Mouse (Mus musculus) myocyte (in vitro differentiated cells): ENCODE results near the gene Reep6. TPM values are rescaled to one million over a fixed set of nuclear protein-coding genes. Genes with fewer than 3 reads are reported as not detected.

ENCODE experiments used
- H3K27me3 ChIP-seq: one replicate; pipeline ENCODE4 v1.6.1; 2011; ENCODE audit not compliant: control insufficient read depth, insufficient read depth, insufficient read length
- H3K36me3 ChIP-seq: one replicate; pipeline ENCODE4 v1.6.1; 2011; ENCODE audit not compliant: control insufficient read depth, insufficient read depth
- H3K4me2 ChIP-seq: one replicate; pipeline ENCODE4 v1.6.1; 2011; ENCODE audit warnings: low read depth, control low read depth
- H3K4me3 ChIP-seq: one replicate; pipeline ENCODE4 v1.5.1; 2011; ENCODE audit warnings: mild to moderate bottlenecking, control low read depth, moderate library complexity
- H3K79me2 ChIP-seq: one replicate; pipeline ENCODE4 v1.6.1; 2011; ENCODE audit not compliant: control insufficient read depth, insufficient read depth
- H3ac ChIP-seq: one replicate; pipeline ENCODE4 v1.6.1; 2011; ENCODE audit not compliant: control insufficient read depth, insufficient read length
- CEBPB ChIP-seq: IDR thresholded peaks from 2 replicates; pipeline ENCODE4 v1.6.1; 2011; ENCODE audit warnings: mild to moderate bottlenecking, moderate library complexity; ENCODE audit not compliant: poor library complexity, insufficient read depth, severe bottlenecking
- E2F4 ChIP-seq: IDR thresholded peaks from one replicate; pipeline ENCODE4 v1.6.1; 2011; ENCODE audit warnings: mild to moderate bottlenecking, control low read depth, moderate library complexity; ENCODE audit not compliant: insufficient read depth
- MAX ChIP-seq: IDR thresholded peaks from one replicate; pipeline ENCODE4 v1.6.1; 2011; ENCODE audit warnings: low read depth, mild to moderate bottlenecking, control low read depth
- MYOD1 ChIP-seq, 3 experiments: IDR thresholded peaks; one replicate each; pipeline ENCODE4 v1.6.1; 2011; ENCODE audit warnings: control low read depth in 2 of 3, low read depth in 2 of 3, mild to moderate bottlenecking in 2 of 3, moderate library complexity in 1 of 3; ENCODE audit not compliant: insufficient read length in 2 of 3, control insufficient read depth in 1 of 3
- MYOG ChIP-seq, 3 experiments: IDR thresholded peaks; one replicate each; pipeline ENCODE4 v1.6.1; 2011; ENCODE audit warnings: control low read depth in 2 of 3, low read depth in 2 of 3, mild to moderate bottlenecking in 2 of 3; ENCODE audit not compliant: insufficient read length in 2 of 3, control insufficient read depth in 1 of 3, insufficient read depth in 1 of 3
- POLR2A ChIP-seq: IDR thresholded peaks from one replicate; pipeline ENCODE4 v1.6.1; 2011; ENCODE audit warnings: low read depth, mild to moderate bottlenecking, control low read depth, moderate library complexity; ENCODE audit not compliant: insufficient read length
- POLR2AphosphoS2 ChIP-seq: IDR thresholded peaks from one replicate; pipeline ENCODE4 v1.6.1; 2011; ENCODE audit warnings: low read depth, control low read depth; ENCODE audit not compliant: insufficient read length
- REST ChIP-seq: IDR thresholded peaks from one replicate; pipeline ENCODE4 v1.6.1; 2011; ENCODE audit warnings: mild to moderate bottlenecking, control low read depth, moderate library complexity; ENCODE audit not compliant: insufficient read depth, insufficient read length
- SRF ChIP-seq: IDR thresholded peaks from one replicate; pipeline ENCODE4 v1.6.1; 2011; ENCODE audit warnings: low read depth; ENCODE audit not compliant: control insufficient read depth, insufficient read length
- TCF12 ChIP-seq: IDR thresholded peaks from one replicate; pipeline ENCODE4 v1.6.1; 2011; ENCODE audit warnings: mild to moderate bottlenecking, control low read depth; ENCODE audit not compliant: poor library complexity, insufficient read depth, severe bottlenecking
- TCF3 ChIP-seq: IDR thresholded peaks from one replicate; pipeline ENCODE4 v1.6.1; 2011; ENCODE audit warnings: low read depth, control low read depth; ENCODE audit not compliant: insufficient read length
- USF1 ChIP-seq: IDR thresholded peaks from one replicate; pipeline ENCODE4 v1.6.1; 2011; ENCODE audit warnings: low read depth, mild to moderate bottlenecking, control low read depth, moderate library complexity
- polyA plus RNA-seq: library from polyadenylated mRNA; unstranded; fragments of >200 nt; fragmentation: generic; extraction: Trizol; gene quantifications from one replicate; pipeline ENCODE4 v1.2.1, GENCODE M21; 2012; ENCODE audit warnings: missing spikeins

Reep6 gene
- polyA plus RNA-seq, 1 experiment, result 25.7 TPM

DNA sequence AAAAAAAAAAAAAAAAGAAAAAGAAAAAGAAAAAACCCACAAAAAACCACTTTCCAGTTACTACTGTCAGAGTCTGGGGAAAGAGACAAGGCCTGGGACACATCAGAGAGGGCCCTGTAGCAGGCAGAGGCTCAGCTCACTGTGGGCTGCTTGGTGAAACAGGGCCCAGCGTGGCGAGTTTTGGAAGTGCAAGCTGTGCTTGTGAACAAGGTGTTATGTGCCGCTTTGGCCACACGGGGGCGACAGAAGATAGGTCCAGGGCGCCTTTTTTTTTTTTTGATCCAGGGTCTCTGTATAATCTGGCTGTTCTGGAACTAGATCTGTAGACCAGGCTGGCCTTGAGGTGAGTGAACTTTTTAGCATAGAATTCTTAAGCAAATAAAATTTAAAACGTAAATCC is 46.4 kb downstream of the Reep6 start:
- Histone ChIP-seq H3K4me2 (no peak overlapping the region), H3K4me3 (no peak overlapping the region), H3ac (no peak overlapping the region), H3K36me3 (peaks cover 4% of the 10 kb centered on the region), H3K27me3 (no peaks in the 10 kb centered on the region), H3K79me2 (no peaks in the 10 kb centered on the region)
- TF ChIP-seq MYOG (IDR thresholded peaks at IDR 0.05; ENCODE audit: control insufficient read depth in 1 of 3, insufficient read depth in 1 of 3, insufficient read length in 2 of 3, low read depth in 2 of 3), result no peak
- TF ChIP-seq TCF12, result no peak
- TF ChIP-seq USF1, result no peak
- TF ChIP-seq E2F4, result no peak
- no peak for TF ChIP-seq SRF
- TF ChIP-seq MAX, result no peak
- no peak for TF ChIP-seq CEBPB
- no peak for TF ChIP-seq POLR2AphosphoS2
- TF ChIP-seq MYOD1 (IDR thresholded peaks at IDR 0.05; ENCODE audit: control insufficient read depth in 1 of 3, insufficient read length in 2 of 3, low read depth in 2 of 3), result no peak
- no peak for TF ChIP-seq POLR2A
- TF ChIP-seq REST, result no peak
- no peak for TF ChIP-seq TCF3

- no peak overlapping the region for H3K4me3 ChIP-seq
- TF ChIP-seq REST (no peak), MYOD1 (IDR thresholded peaks at IDR 0.05; ENCODE audit: control insufficient read depth in 1 of 3, insufficient read length in 2 of 3, low read depth in 2 of 3) (no peak), TCF3 (no peak), MYOG (IDR thresholded peaks at IDR 0.05; ENCODE audit: control insufficient read depth in 1 of 3, insufficient read depth in 1 of 3, insufficient read length in 2 of 3, low read depth in 2 of 3) (no peak), MAX (no peak), TCF12 (no peak), CEBPB (no peak), POLR2AphosphoS2 (no peak), SRF (no peak), POLR2A (no peak), E2F4 (no peak), USF1 (no peak)
- peaks cover 7% of the 10 kb centered on the region for H3K79me2 ChIP-seq
- H3K27me3 ChIP-seq, result no peaks in the 10 kb centered on the region
- H3ac ChIP-seq, result no peak overlapping the region
- H3K4me2 ChIP-seq, result no peak overlapping the region
- peaks cover 4% of the 10 kb centered on the region for H3K36me3 ChIP-seq
Measured at GRCm38 (mm10) chr10:80377716-80378115, 48.0 kb downstream of the Reep6 start.

GRCm38 (mm10) chr10:80382641-80383365 is 53.0 kb downstream of the Reep6 start:
- Histone ChIP-seq H3K79me2 (peaks cover 51% of the 10 kb centered on the region), H3K36me3 (peaks cover 4% of the 10 kb centered on the region), H3K4me2 (no peak overlapping the region), H3K4me3 (no peak overlapping the region), H3ac (no peak overlapping the region), H3K27me3 (no peaks in the 10 kb centered on the region)
- TF ChIP-seq USF1 (no peak), POLR2A (no peak), E2F4 (no peak), SRF (no peak), CEBPB (no peak), TCF12 (no peak), REST (no peak), MYOG (IDR thresholded peaks at IDR 0.05; ENCODE audit: control insufficient read depth in 1 of 3, insufficient read depth in 1 of 3, insufficient read length in 2 of 3, low read depth in 2 of 3) (no peak), TCF3 (no peak), POLR2AphosphoS2 (no peak), MYOD1 (IDR thresholded peaks at IDR 0.05; ENCODE audit: control insufficient read depth in 1 of 3, insufficient read length in 2 of 3, low read depth in 2 of 3) (no peak), MAX (no peak)

GRCm38 (mm10) chr10:80383431-80383830 is 53.7 kb downstream of the Reep6 start:
- Histone ChIP-seq H3K27me3 (no peaks in the 10 kb centered on the region), H3K79me2 (peaks cover 51% of the 10 kb centered on the region), H3K4me3 (no peak overlapping the region), H3K4me2 (no peak overlapping the region), H3K36me3 (peaks cover 4% of the 10 kb centered on the region), H3ac (no peak overlapping the region)
- TF ChIP-seq E2F4 (no peak), USF1 (no peak), TCF3 (no peak), SRF (no peak), MYOD1 (IDR thresholded peaks at IDR 0.05; ENCODE audit: control insufficient read depth in 1 of 3, insufficient read length in 2 of 3, low read depth in 2 of 3) (no peak), TCF12 (no peak), CEBPB (no peak), MAX (no peak), POLR2AphosphoS2 (no peak), MYOG (IDR thresholded peaks at IDR 0.05; ENCODE audit: control insufficient read depth in 1 of 3, insufficient read depth in 1 of 3, insufficient read length in 2 of 3, low read depth in 2 of 3) (no peak)
